Mouse (Mus musculus) myocyte (in vitro differentiated cells): ENCODE measurements around the gene Zdhhc17.

Source experiments
- POLR2A ChIP-seq: IDR thresholded peaks from one replicate; pipeline ENCODE4 v1.6.1; 2011; ENCODE audit warnings: low read depth, mild to moderate bottlenecking, control low read depth, moderate library complexity; ENCODE audit not compliant: insufficient read length
- POLR2AphosphoS2 ChIP-seq: IDR thresholded peaks from one replicate; pipeline ENCODE4 v1.6.1; 2011; ENCODE audit warnings: low read depth, control low read depth; ENCODE audit not compliant: insufficient read length

GRCm38 (mm10) chr10:110935669-110936068, 74.3 kb downstream of the Zdhhc17 start:
- no peak for TF ChIP-seq POLR2A
- no peak for TF ChIP-seq POLR2AphosphoS2
